Mouse (Mus musculus): ENCODE results near the gene Aplf.
"Not testable (repeated sequence)": the region's sequence is repeated elsewhere in the genome, so short reads cannot be mapped to it uniquely, and the experiment has no call there.

Gene Aplf

DNA sequence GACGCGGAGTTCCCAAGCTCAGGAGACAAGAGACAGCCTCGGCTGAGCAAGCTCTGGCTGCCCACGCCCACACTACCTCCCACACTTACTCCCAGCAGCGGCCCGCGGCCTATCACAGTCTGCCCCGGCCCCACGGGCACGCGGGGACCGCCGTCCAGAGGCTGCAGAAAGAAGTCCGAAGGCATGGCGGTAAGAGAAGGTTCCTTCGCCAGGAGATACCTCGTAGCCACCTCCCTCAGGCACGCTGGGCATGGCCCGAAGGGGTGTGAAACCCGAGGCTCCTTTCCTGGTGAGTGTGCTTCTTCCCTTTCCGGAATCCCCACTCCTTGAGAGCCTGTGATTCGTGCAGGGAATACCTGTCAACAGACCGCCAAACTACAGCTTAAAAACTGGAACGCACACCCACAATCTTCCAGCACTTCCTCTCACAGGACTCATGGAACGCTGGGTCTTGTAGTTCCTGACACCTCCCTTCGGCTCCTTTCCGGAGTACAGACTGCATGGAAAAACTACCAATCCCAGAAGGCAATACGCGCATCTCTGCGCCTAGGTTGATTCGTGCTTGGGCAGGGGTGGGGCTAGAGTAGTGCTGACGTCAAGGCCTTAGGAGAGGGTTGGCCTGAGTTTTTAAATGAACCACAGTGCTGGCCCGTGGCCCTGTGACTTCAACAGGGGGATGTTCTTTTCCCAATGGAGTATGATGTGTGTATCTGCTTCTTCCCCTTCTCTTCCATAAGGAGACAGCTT is at the start of gene Aplf:
Gene Aplf (minus strand): TSS at position 423 of the 747 bp plus-strand sequence.
- DNase-seq (ENCODE audit: low spot score in 2 of 2): peak; percentile 81

DNA sequence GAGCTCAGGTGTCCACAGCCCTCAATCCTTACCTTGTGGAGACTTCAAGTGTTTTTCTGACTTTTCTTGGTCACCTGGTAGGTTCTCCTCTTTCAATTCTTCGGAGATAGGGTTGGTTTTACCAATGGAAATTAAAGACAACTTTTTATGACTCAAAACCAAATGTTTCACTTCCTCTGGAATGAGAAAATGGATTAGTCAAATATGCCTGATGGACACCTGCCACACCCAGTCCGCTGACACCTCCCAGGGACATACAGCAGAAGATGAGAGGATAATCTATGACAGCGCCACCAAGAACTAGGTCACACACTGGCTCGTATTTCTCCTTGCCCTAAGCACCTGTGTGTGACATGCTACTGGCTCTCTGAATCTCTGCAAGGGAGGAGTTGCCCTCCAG is 42.1 kb upstream of the Aplf start:
- no peak for DNase-seq (ENCODE audit: low spot score in 2 of 2)

DNA sequence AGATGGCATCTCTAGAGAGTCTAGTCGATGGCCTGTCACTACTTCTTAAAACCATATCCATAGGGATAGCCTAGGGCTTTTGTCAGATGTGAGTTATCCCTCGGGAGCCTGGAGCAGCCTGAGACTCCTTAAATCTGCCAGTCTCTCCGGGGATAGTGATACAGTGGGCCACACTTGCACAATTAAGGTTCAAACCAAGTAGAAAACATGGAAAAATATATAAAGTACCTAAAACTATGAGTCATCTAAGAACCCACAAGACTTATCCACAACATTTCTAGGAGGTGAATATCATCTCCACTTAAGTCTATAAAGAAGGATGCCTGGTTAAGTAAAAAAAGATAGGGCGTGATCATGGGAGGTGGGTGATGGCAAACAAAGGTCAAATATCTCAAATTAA is 40.3 kb upstream of the Aplf start:
- DNase-seq (ENCODE audit: low spot score in 2 of 2): no peak

DNA sequence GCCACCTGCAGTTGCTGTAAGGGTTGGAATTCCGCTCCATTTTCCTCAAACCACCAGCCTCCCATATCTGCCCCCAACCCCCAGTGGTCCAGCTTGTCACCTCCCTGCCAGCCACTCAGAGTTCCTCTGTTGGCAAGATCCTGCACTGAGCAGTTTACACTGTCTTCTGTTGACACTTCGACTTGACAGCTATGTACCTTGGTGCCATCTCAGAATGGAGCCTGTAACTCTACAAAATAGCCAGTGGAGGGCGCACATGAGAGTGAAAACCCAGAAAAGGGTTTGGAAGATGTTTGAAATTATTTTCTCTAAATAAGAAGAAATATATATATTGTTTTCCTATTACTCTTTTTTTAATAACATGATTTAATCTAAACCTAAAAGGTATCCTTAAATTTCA is 34.3 kb upstream of the Aplf start:
- peak in 1 of 2 experiments; percentile 17 for DNase-seq (ENCODE audit: low spot score in 2 of 2)

DNA sequence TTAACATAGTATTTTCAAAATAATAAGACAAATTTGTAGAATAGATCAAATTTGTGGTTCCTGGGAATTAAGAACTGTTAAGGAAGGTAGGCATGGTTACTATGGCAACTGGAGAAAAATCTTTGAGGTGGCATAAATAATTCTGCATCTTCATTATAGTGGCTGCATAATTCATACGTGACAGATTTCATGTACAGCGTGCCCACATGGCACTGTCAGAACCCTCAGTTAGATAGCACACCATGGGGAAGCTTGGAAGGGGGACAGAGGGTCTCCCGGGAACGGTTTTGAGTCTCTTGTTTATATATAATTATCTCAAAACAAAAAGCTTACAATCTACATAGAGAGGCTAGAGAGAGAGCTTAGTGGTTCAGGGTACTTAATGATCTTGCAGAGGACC is 24.6 kb upstream of the Aplf start:
- no peak for DNase-seq (ENCODE audit: low spot score in 2 of 2)

DNA sequence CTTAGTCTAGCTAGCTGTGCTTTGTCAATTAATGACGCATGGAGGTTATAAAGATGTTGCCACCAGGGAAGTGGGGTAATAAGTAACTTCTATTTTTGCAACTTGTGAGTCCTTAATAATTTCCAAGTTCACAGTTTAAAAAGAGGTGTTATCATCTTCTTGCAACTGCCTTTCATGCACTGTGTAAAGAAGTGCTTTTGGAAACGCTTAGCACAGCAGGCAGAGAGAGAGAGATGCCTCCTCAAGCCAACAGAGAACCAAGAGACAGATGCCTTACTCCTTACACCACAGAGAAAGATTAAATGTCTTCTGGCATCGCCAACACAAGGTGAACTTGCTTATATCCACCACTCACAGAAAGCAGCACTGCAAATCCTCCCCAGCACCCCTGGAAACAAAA is 24.0 kb upstream of the Aplf start:
- DNase-seq (ENCODE audit: low spot score in 2 of 2): no peak

DNA sequence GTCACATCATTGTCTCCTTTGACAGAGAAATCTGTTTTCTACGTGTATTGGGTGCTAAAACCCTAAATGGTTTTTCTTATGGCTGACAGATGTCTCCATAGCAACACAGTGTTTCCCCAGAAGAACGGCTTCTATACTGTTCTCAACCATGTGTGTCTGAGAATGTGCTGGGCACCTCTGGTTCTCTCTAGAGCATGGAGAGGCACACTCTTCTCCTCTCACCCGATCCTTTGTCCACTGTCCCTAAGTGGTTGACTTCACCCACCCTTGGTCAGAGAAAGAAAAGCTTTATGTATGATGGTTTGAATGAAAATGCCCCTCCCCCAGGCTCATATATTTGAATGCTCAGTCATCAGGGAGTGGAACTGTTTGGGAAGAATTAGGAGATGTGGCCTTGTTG is 8.4 kb upstream of the Aplf start:
- no peak for DNase-seq (ENCODE audit: low spot score in 2 of 2)

DNA sequence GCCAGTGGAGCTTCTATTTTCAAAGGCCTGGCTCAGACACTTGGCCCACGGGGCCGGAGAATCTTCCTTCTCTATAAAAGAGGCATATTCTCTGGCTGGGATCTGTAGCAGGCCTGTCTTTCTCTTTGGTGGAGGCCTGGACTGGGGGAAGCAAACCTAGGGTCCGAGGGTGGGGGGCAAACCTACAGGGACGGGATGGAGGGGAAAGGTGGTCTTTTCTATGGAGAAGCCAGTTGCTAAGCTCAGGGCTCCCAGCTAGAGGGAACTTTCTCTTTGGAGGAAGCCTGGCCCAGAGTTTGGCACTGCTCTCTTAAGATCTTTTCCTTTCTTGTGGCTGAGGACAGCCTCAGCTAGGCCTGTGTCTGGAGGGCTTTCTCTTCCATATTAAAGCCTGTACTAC is 668 bp upstream of the Aplf start:
- DNase-seq (ENCODE audit: low spot score in 2 of 2): no peak

DNA sequence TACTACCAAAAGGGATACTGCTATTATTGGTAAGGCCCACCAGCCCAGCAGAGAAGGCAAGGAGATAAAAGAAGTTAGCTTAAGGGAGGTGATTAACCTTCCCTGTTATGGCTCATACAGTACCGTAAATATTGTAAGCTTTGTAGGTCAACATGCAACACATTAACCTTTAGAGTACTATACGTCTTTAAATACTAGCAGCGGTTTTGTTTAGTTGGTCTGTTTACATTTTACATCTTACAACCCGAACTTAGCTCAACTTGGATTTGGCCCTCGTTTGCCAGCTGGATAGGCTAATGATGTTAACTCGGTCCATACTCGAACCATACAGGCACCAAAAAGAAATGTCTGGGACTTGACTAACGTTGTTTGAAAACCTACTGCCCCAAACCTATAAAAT is 640 bp downstream of the Aplf start:
- no peak for DNase-seq (ENCODE audit: low spot score in 2 of 2)

DNA sequence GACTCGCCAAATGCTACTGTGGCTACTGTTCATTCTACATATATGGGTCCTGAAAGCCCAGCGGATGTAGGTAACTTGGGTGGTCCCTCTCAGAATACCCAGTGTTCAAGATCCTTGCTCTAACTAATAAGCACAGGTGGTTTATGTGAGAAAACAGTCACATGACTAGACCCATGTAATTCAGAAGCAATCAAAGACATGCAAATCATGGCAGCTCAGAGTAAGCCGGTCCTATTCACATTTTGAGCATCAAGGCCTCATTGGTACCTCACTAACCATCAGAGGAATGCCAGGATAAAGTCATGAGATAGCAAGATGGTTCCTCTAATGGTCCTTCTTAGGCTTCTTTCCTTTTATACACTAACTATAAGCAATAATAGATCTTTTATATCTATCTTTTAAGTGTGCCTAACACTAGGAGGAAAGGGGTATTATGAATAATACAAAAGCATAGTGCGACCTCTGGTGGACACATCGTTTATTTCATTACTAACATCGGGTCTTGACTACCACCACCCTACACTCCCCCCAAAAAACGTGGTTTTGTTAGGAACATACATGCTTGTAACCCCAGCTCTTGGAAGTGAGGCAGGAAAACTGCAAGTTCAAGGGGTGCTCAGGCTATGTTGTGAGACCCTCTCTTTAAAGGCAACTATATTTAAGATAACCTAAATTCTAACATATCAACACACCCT is 2.0 kb downstream of the Aplf start:
- peak; percentile 17 to 73 for DNase-seq (ENCODE audit: low spot score in 2 of 2)

DNA sequence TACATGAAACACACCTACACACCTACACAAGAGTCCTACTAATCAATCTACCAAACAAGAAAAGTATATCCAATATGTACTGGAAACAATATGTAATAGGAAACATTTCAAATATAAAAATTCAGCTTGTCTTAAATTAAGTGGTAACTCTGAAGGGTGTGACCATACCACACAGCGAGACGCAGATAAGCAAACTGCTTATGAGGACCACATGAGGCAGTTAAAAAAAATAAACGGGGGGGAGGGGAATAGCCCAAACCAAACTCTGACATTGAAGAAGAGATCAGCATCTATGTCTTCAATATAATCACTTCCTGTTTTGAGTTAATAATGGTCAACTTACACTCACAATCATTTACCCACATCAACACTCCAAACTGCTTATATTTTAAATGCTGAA is 3.3 kb downstream of the Aplf start:
- no peak for DNase-seq (ENCODE audit: low spot score in 2 of 2)

DNA sequence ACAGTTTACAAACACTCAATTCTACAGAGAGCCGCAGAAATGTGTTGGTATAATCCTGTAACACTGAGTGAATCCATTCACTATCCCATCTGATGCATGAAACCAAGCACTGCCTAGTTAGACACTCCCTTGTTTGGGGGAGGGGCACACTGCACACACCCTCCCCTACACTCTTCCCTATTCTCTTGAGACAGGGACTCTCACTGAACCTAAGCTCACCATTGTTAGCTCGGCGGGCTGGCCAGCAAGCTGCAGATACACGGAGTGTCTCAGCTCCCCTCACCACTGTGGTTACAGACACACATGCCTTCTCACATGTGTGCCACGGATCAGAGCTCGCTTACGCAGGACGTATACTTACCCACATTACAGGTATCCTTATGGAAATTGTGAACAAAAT is 4.2 kb downstream of the Aplf start:
- DNase-seq (ENCODE audit: low spot score in 2 of 2): no peak

DNA sequence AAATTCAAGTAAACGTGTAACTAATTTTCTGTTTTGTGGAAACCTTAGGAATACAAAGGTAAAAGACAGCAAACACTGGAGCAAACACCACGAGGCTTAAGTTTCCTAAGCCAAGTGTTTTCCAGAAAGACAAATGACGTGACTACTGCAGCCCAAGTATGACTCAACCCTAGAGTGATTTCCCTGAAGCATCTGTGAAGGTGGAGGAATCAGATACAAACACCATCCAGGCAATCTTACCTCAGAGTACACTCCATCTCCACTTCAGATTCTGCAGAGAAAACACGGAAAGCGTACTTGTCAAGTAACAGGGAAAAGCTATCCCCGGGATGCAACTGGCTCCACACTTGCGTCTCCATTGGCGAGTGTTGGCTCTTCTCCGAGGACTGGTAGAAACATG is 8.5 kb downstream of the Aplf start:
- DNase-seq (ENCODE audit: low spot score in 2 of 2): no peak

DNA sequence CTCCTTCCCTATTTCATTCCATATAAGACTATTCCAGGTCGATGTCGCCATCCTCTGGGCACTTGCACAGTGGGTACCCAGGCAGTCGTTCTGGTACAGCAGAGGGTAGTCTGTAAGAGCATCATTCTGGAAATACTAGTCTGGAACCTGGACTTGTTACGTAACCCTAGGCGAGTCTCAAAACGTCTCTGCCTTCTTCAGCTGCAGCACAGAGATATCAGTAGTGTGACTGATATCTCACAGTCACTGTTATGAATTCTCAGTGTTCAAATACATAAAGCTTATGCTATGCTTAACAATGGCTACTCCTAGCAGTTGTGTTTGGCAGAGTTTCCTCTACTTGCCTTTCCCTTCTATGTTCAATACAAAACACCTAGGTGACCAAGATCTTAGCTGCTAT is 9.8 kb downstream of the Aplf start:
- DNase-seq (ENCODE audit: low spot score in 2 of 2): no peak

DNA sequence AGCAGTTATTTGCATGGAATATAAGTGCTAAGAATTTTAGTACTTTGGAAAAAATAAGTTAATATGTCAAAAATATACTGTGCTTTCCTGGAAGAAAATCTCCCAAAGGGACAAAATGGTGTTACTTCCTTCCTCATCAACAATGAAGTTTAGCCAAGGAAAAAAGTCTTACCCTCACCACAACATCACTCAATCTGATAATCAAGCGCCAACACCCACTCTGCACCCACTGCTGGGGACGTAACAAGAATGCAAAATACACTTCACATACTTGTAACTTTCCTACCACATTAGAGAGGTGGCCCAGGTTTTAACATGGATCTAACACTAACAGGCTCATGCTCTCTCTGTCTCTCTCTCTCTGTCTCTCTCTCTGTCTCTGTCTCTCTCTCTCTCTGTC is 10.3 kb downstream of the Aplf start:
- no peak for DNase-seq (ENCODE audit: low spot score in 2 of 2)

DNA sequence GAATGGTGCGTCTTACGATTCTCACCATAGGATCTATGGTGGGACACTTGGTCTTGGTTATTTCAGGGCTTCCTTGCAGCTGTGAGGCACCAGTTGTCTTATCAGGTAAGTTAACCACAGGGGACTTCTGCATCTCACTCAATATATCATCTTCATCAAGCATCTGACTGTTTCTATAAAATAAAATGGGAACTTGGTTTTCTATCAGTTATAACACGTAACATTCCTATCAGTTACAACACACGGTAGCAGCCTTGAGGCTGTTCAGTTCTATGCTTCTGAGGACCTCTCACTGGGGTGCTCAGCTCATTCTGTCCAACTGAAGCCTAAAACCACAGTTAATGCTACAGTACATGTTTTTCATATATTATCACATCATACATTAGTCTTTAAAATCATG is 13.2 kb downstream of the Aplf start:
- no peak for DNase-seq (ENCODE audit: low spot score in 2 of 2)

DNA sequence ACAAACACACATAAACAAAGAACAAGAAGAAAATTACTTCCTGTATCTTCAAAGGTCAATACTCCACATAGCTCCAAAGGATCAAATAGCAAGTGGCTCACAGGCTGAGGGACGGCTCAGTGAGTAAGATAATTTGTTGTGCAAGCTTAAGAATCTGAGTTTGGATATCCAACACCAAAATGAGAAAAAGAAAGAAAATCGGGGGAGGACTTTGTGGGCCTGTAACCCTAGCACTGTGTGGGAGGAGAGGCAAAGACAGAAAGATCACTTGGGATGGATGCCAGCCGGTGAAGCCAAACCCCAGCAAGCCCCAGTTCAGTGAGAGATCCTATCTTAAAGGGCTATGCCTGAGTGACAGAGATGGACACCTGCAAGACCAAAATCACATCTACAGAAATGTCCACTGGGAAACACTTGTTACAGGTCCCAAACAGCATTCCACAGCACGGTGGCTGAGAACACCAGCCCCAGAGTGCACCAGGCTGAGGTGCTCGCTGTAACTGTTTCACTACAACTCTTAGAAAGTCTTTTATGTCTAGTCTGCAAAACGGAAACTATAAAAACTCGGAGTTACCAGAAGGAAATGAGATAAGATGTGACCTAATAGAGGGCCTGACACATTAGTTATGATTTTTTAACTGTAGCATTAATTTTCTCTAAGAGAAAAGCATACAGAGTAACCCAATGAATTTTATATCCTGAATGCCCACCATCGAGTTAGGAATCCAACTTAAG is 17.9 kb downstream of the Aplf start:
- DNase-seq (ENCODE audit: low spot score in 2 of 2): no peak

DNA sequence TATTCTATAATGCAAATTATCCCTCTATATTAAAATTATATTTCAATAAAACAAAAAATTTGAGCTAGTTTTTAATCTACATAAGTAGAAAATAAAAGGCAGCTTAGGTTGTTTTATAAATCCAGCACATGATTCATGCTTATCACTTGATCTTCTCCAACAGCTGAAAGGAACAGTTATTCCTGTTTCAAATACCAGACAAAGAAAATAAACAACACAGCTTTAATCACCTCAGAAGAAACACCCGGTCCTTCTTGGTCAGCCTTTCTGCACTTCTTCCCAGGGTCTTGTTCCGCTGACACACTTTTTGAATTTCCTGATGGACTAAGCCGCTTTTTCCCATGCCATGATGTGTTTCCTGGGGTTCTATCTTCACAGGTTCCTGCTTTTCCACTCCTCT is 18.5 kb downstream of the Aplf start:
- no peak for DNase-seq (ENCODE audit: low spot score in 2 of 2)

DNA sequence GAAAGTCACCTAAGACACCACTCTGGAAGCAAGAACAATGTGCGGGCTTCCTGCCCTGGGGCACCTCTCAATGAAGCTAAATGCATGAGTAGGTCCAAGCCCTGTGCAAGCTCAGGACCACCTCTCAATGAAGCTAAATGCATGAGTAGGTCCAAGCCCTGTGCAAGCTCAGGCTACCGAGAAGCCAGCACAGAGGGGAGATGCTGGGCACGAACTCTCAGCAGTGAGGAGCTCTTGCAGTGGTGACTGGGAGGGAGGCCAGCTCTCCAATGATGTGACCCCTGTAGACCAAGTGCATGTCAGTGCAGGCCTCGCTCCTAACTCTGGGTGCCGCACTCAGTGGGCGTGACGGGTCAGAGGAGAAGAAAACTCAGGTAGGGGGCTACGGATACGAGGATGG is 19.3 kb downstream of the Aplf start:
- no peak for DNase-seq (ENCODE audit: low spot score in 2 of 2)

DNA sequence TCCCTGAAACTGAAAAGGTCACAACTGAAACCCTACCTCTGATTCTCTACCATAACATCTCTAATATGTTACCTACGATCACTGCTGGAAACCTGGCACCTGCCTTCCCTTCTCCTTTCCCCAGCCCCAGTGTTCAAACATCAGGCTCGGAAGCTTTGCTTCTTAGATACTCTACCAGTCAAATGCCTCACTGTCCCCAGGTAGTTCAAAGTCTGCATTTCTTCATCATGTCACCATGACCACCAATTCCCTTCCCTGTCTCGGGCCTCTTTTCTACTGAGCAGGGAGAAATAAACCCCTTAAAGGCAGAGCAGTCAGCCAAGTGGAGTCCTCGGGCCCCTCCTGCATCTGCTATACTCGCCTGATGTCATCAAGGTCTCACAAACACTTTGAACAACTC is 20.2 kb downstream of the Aplf start:
- no peak for DNase-seq (ENCODE audit: low spot score in 2 of 2)

DNA sequence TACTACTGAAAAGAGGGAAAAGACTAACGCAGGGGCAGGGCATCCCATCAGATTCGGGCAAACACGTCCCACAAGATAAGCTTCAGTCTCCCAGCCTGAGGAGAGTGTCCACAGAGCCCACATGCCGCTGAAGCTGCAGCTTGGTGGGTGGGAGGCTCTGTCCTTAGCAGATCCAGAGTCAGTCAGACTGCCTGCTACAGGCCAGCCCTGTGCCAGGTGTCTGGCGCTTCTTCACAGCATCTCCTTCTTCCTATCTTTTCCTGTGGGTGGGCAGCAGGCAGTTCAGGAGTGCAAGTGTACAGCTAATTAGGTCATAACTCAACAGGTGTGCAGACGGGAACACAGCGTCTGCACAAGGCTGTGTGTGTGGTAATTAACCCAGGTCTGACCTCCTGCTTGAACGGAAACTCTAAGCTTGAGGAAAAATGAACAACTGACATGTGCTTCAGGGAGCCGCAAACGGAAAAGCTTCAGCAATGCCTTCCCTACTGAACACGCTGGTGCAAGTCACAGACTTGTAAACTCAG is 33.8 kb downstream of the Aplf start:
- no peak for DNase-seq (ENCODE audit: low spot score in 2 of 2)

DNA sequence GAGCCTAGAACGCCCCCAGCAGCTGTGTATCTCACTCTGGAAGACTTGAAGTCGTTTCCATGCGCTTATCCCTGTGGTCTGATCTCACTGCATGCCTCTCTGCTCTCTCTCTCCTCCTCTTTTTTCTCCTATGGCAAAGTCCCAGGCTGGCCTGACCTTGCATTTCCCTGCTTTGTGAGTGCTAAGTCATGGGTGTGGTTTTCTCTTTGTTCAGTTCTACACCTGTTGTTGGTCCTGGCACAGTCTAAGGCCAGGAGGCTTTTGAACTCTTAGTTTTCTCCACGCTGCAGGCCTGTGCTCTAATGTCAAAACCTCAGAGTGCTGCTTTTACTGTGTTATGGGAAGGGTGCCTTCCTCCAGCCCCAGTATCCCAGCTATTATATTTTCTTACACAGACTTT is 39.8 kb downstream of the Aplf start:
- no peak for DNase-seq (ENCODE audit: low spot score in 2 of 2)

DNA sequence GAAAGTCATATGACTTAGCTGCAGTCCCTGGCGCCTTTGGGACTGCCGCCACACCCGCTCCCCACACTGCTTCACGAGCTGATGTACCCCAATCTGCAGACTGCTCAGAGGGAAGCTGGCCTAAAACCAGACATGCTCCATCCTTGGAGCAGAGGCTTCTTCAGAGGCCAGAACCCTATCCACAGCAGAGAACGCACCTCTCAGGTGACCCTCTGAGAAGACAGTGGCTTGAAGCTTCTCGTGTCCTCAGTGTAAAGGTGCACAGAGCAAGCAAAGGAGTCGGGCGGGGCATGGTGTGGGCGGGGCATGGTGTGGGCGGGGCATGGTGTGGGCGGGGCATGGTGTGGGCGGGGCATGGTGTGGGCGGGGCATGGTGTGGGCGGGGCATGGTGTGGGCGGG is 43.1 kb downstream of the Aplf start:
- not testable (repeated sequence) for DNase-seq (ENCODE audit: low spot score in 2 of 2)

Data from thymus, postnatal 10 days (tissue).